Mouse (Mus musculus) hindbrain, embryonic 13.5 days (tissue): ENCODE results near the gene Snx18. TPM values are rescaled to one million over a fixed set of nuclear protein-coding genes. Genes with fewer than 3 reads are reported as not detected.

Source experiments
- ATAC-seq: fragments of 200-750 bp; cut with Nextera tagmentation; 2 replicates; pipeline ENCODE4 v1.8.0; 2017; ENCODE audit warnings: moderate TSS enrichment; ENCODE audit not compliant: low FRiP score
- H3K27ac ChIP-seq: fragments of 300-500 bp; sonication (generic); 2 replicates; pipeline ENCODE4 v1.5.1; 2015; ENCODE audit warnings: inconsistent platforms, mild to moderate bottlenecking, moderate library complexity
- H3K27me3 ChIP-seq: fragments of 300-500 bp; sonication (generic); 2 replicates; pipeline ENCODE4 v1.6.1; 2015; ENCODE audit warnings: mild to moderate bottlenecking, inconsistent platforms
- H3K36me3 ChIP-seq: fragments of 300-500 bp; sonication (generic); 2 replicates; pipeline ENCODE4 v1.6.1; 2015; ENCODE audit warnings: mild to moderate bottlenecking, inconsistent platforms
- H3K4me1 ChIP-seq: fragments of 300-500 bp; sonication (generic); replicated peaks from 2 replicates; pipeline ENCODE4 v1.6.1; 2015; ENCODE audit warnings: inconsistent platforms
- H3K4me2 ChIP-seq: fragments of 300-500 bp; sonication (generic); 2 replicates; pipeline ENCODE4 v1.6.1; 2015; ENCODE audit warnings: inconsistent platforms, mild to moderate bottlenecking, moderate library complexity
- H3K4me3 ChIP-seq: fragments of 300-500 bp; sonication (generic); 2 replicates; pipeline ENCODE4 v1.5.1; 2015; ENCODE audit warnings: mild to moderate bottlenecking, inconsistent platforms
- H3K9ac ChIP-seq: fragments of 300-500 bp; sonication (generic); 2 replicates; pipeline ENCODE4 v1.6.1; 2015; ENCODE audit warnings: mild to moderate bottlenecking, inconsistent platforms
- H3K9me3 ChIP-seq: fragments of 300-500 bp; sonication (generic); 2 replicates; pipeline ENCODE4 v1.6.1; 2016; ENCODE audit warnings: inconsistent platforms
- WGBS: fragments of 180-500 bp; shearing (Covaris S2); methylation state at CpG from one replicate; pipeline ENCODE4 v1.1.7; 2015; 5-methylcytosine and 5-hydroxymethylcytosine counted together
- polyA plus RNA-seq: library from polyadenylated mRNA; unstranded; fragments of >200 nt; fragmentation: Nextera tagmentation; extraction: Ambion mirVana; gene quantifications from 2 replicates; pipeline ENCODE4 v1.2.1, GENCODE M21; 2015

The Snx18 gene
- polyA plus RNA-seq, 1 experiment from 2014 or later: 10.8 TPM

- no peaks in the 10 kb centered on the region for H3K9me3 ChIP-seq
- H3K36me3 ChIP-seq: peaks cover 22% of the 10 kb centered on the region
- ATAC-seq: no peak
- no peak overlapping the region for H3K9ac ChIP-seq
- no peak overlapping the region for H3K4me2 ChIP-seq
- no peak overlapping the region for H3K4me3 ChIP-seq
- H3K4me1 ChIP-seq: peaks cover 38% of the 10 kb centered on the region
- no peak overlapping the region for H3K27ac ChIP-seq
- no peaks in the 10 kb centered on the region for H3K27me3 ChIP-seq
- 77% methylated on average over 11 of the region's 11 CpGs for WGBS
Observed at GRCm38 (mm10) chr13:113591336-113591735, 27.0 kb downstream of the Snx18 start.

- no peak for ATAC-seq
- Histone ChIP-seq H3K4me2 (no peak overlapping the region), H3K27me3 (no peaks in the 10 kb centered on the region), H3K4me1 (peaks cover 27% of the 10 kb centered on the region), H3K4me3 (no peak overlapping the region), H3K36me3 (peaks cover 22% of the 10 kb centered on the region), H3K27ac (no peak overlapping the region), H3K9me3 (no peaks in the 10 kb centered on the region), H3K9ac (no peak overlapping the region)
- WGBS: 91% methylated on average over 4 of the region's 4 CpGs
Observed at GRCm38 (mm10) chr13:113590216-113590615, 28.1 kb downstream of the Snx18 start.

DNA sequence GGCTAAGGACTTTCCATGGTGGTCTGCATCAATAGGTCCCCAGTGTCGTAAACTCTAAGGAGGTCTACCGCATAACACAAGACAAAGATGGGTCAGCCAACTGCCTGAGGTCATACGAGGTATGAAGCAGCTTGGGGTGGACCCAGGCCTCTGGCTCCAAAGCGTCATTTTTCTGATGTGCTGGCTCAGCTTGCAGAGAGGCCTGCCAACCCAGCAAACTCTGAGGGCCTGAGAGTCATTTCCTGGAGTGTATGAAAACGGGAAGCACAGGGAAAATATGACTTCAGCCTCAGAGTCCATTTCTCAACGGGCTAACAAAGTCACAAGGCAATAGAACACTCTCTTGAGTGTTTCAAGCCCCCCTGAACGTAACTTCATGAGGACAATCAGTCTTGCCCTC lies 28.9 kb downstream of the Snx18 start:
- no peak overlapping the region for H3K9ac ChIP-seq
- H3K27me3 ChIP-seq: no peaks in the 10 kb centered on the region
- H3K36me3 ChIP-seq: peaks cover 22% of the 10 kb centered on the region
- H3K4me3 ChIP-seq: no peak overlapping the region
- no peak overlapping the region for H3K4me2 ChIP-seq
- peaks cover 22% of the 10 kb centered on the region for H3K4me1 ChIP-seq
- WGBS: 78% methylated on average over 7 of the region's 7 CpGs
- no peak overlapping the region for H3K27ac ChIP-seq
- no peaks in the 10 kb centered on the region for H3K9me3 ChIP-seq
- no peak for ATAC-seq

DNA sequence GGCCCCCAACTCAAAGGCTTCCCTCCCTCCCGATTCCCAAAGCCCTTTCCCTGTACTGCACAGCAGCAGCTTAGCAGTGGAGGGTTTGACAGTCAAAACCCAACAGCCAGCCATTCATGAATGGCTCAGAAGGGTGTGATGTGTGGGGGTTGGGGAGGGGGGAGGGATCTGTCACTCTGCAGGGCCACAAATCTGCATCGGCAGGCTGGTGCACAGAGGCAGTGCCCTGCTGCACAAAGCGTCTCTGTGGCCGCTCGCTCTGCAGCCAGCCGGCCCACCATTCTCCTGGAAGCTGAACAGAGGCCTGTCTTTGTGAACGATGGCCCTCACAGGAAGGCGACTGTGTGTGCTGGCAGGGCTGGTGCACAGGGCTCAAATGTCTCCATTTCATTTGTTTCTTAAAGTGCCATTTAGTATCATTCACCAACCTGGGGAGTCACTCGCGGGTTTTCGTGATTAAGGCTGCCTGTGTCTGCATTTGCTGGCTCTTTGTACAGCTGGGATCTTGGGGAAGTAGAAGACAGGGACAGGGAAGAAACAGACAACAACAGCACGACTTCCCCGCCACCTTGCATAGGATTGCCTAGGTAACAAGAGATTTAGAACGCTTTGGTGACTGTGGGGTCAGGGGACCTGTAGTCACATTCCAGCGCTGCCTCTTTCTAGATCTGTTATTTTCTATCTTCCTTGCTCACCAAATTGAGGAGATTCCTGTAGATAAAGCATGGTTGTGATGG lies 31.0 kb downstream of the Snx18 start:
- Histone ChIP-seq H3K9me3 (no peaks in the 10 kb centered on the region), H3K27me3 (no peaks in the 10 kb centered on the region), H3K36me3 (peaks cover 12% of the 10 kb centered on the region), H3K4me1 (peaks cover 19% of the 10 kb centered on the region), H3K4me3 (no peak overlapping the region), H3K9ac (peak overlapping the region; percentile 49; the same call in 1 of the 2 replicates), H3K4me2 (peak overlapping the region; percentile 14), H3K27ac (peak overlapping the region; percentile 46)
- 7% methylated on average over 15 of the region's 15 CpGs for WGBS
- peak; percentile 90 for ATAC-seq

- H3K27ac ChIP-seq: no peak overlapping the region
- H3K36me3 ChIP-seq: peaks cover 6% of the 10 kb centered on the region
- no peak overlapping the region for H3K4me2 ChIP-seq
- H3K9me3 ChIP-seq: no peaks in the 10 kb centered on the region
- ATAC-seq: no peak
- no peak overlapping the region for H3K9ac ChIP-seq
- H3K4me3 ChIP-seq: no peak overlapping the region
- H3K4me1 ChIP-seq: peaks cover 15% of the 10 kb centered on the region
- no peaks in the 10 kb centered on the region for H3K27me3 ChIP-seq
- WGBS: 95% methylated on average over 3 of the region's 3 CpGs
Observed at GRCm38 (mm10) chr13:113585606-113586005, 32.8 kb downstream of the Snx18 start.

GRCm38 (mm10) chr13:113584431-113584830 lies 33.9 kb downstream of the Snx18 start:
- Histone ChIP-seq H3K4me2 (no peak overlapping the region), H3K9ac (no peak overlapping the region), H3K4me1 (peaks cover 15% of the 10 kb centered on the region), H3K27ac (no peak overlapping the region), H3K27me3 (no peaks in the 10 kb centered on the region), H3K36me3 (no peaks in the 10 kb centered on the region), H3K9me3 (no peaks in the 10 kb centered on the region), H3K4me3 (no peak overlapping the region)
- ATAC-seq: no peak
- 68% methylated on average over 6 of the region's 6 CpGs for WGBS

DNA sequence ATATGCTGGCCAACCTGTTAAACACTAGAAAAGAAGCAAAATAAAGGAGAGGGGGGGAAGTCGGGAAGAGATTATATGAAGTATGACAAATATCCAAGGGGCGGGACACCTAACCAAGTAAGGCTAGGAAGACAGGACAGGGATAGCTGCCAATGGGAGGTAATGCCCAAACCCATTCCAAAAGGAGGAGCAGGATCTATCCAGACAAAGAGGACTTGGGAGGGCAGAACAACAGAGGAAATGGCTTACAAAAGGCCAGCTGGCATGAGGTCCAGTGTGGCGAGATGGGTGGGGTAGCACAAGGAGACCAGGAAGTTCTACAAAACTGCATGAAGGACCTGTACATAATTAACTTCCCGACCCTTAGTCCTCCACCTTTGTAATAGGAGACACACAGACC lies 34.8 kb downstream of the Snx18 start:
- Histone ChIP-seq H3K9ac (no peak overlapping the region), H3K27ac (no peak overlapping the region), H3K9me3 (no peaks in the 10 kb centered on the region), H3K4me1 (peaks cover 15% of the 10 kb centered on the region), H3K27me3 (no peaks in the 10 kb centered on the region), H3K36me3 (no peaks in the 10 kb centered on the region), H3K4me3 (no peak overlapping the region), H3K4me2 (no peak overlapping the region)
- WGBS: 78% methylated on average over 4 of the region's 4 CpGs
- no peak for ATAC-seq

- Histone ChIP-seq H3K36me3 (no peaks in the 10 kb centered on the region), H3K9me3 (no peaks in the 10 kb centered on the region), H3K9ac (no peak overlapping the region), H3K4me2 (no peak overlapping the region), H3K27me3 (no peaks in the 10 kb centered on the region), H3K4me1 (peaks cover 4% of the 10 kb centered on the region), H3K27ac (no peak overlapping the region), H3K4me3 (no peak overlapping the region)
- 84% methylated on average over 1 of the region's 1 CpGs for WGBS
- ATAC-seq: no peak
Observed at GRCm38 (mm10) chr13:113582024-113582423, 36.3 kb downstream of the Snx18 start.

DNA sequence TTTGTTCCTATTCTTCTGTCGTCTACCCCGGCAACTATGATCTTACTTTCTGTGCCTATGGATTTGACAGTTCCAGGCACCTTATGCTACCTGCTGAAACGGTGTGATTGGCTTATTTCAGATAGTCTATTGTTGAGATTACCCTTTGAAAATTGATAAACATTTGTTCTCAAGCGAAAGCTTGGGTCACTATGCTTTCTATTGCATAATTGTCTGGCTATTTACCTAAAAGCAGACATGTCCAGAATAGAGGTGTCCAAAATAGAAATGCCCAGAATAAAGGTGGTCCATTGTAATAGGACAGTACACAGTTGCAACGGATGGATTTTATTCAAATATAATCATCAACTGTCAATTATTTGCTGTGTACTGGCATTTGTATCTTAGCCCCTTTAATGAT lies 36.9 kb downstream of the Snx18 start:
- Histone ChIP-seq H3K27ac (no peak overlapping the region), H3K4me2 (no peak overlapping the region), H3K4me1 (no peaks in the 10 kb centered on the region), H3K9me3 (no peaks in the 10 kb centered on the region), H3K36me3 (no peaks in the 10 kb centered on the region), H3K9ac (no peak overlapping the region), H3K27me3 (no peaks in the 10 kb centered on the region), H3K4me3 (no peak overlapping the region)
- 88% methylated on average over 5 of the region's 5 CpGs for WGBS
- ATAC-seq: no peak

GRCm38 (mm10) chr13:113580400-113580790 lies 38.0 kb downstream of the Snx18 start:
- no peaks in the 10 kb centered on the region for H3K36me3 ChIP-seq
- no peaks in the 10 kb centered on the region for H3K4me1 ChIP-seq
- no peak overlapping the region for H3K4me3 ChIP-seq
- no peaks in the 10 kb centered on the region for H3K27me3 ChIP-seq
- no peaks in the 10 kb centered on the region for H3K9me3 ChIP-seq
- ATAC-seq: no peak
- 77% methylated on average over 6 of the region's 6 CpGs for WGBS
- no peak overlapping the region for H3K4me2 ChIP-seq
- H3K9ac ChIP-seq: no peak overlapping the region
- H3K27ac ChIP-seq: no peak overlapping the region

DNA sequence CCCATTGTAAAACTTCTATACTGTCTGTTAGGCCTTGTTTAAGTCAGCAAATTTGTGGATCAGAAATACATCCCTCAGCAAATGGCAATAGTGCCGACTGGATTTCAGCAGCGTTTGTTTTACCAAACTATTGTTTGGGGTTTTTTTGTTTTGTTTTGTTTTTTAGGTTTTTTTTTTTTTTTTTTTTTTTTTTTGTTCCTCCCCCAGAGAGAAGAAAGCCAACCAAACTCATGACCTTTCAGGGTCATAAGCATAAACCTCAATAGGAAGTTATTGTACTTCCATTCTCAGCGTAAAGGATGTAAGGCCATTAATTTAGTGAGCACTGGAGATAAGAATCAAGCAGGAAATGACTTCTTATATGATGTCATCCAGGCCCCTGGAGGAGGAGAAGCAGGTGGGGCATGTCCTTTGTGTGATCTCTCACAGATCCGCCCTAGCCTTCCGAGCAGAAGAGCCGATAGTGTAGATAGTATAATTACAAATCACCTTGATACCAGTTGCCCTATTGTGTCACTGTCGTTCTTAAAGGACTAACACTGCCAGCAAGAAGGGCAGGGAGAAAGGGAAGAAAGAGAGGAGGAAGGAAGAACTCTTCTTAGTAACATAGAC lies 38.5 kb downstream of the Snx18 start:
- no peak overlapping the region for H3K4me2 ChIP-seq
- no peak overlapping the region for H3K9ac ChIP-seq
- no peak overlapping the region for H3K4me3 ChIP-seq
- H3K36me3 ChIP-seq: no peaks in the 10 kb centered on the region
- no peak for ATAC-seq
- no peaks in the 10 kb centered on the region for H3K9me3 ChIP-seq
- no peaks in the 10 kb centered on the region for H3K27me3 ChIP-seq
- H3K4me1 ChIP-seq: no peaks in the 10 kb centered on the region
- 45% methylated on average over 7 of the region's 7 CpGs for WGBS
- no peak overlapping the region for H3K27ac ChIP-seq

- no peak overlapping the region for H3K4me3 ChIP-seq
- no peaks in the 10 kb centered on the region for H3K4me1 ChIP-seq
- no peaks in the 10 kb centered on the region for H3K27me3 ChIP-seq
- no peaks in the 10 kb centered on the region for H3K36me3 ChIP-seq
- H3K4me2 ChIP-seq: no peak overlapping the region
- no peak overlapping the region for H3K27ac ChIP-seq
- H3K9ac ChIP-seq: no peak overlapping the region
- H3K9me3 ChIP-seq: no peaks in the 10 kb centered on the region
- WGBS: 90% methylated on average over 13 of the region's 13 CpGs
- ATAC-seq: no peak
Observed at GRCm38 (mm10) chr13:113574232-113574631, 44.1 kb downstream of the Snx18 start.

GRCm38 (mm10) chr13:113573377-113573776 lies 45.0 kb downstream of the Snx18 start:
- Histone ChIP-seq H3K9ac (no peak overlapping the region), H3K9me3 (no peaks in the 10 kb centered on the region), H3K4me2 (no peak overlapping the region), H3K36me3 (no peaks in the 10 kb centered on the region), H3K27me3 (no peaks in the 10 kb centered on the region), H3K4me3 (no peak overlapping the region), H3K27ac (no peak overlapping the region), H3K4me1 (no peaks in the 10 kb centered on the region)
- 92% methylated on average over 2 of the region's 2 CpGs for WGBS
- ATAC-seq: no peak
